Mouse (Mus musculus): ENCODE measurements around the gene Lsm12.

The Lsm12 gene

GRCm38 (mm10) chr11:102184646-102185495 lies at the start of gene Lsm12:
TSS of gene Lsm12 (minus strand) at chr11:102185296.
- DNase-seq, result peak; percentile 91

- DNase-seq, result peak; percentile 98
These were observed 45.1 kb upstream of the Lsm12 start, which contains the start of gene Hdac5 for GRCm38 (mm10) chr11:102230006-102230741. TSS of gene Hdac5 (minus strand) at chr11:102230166.

DNA sequence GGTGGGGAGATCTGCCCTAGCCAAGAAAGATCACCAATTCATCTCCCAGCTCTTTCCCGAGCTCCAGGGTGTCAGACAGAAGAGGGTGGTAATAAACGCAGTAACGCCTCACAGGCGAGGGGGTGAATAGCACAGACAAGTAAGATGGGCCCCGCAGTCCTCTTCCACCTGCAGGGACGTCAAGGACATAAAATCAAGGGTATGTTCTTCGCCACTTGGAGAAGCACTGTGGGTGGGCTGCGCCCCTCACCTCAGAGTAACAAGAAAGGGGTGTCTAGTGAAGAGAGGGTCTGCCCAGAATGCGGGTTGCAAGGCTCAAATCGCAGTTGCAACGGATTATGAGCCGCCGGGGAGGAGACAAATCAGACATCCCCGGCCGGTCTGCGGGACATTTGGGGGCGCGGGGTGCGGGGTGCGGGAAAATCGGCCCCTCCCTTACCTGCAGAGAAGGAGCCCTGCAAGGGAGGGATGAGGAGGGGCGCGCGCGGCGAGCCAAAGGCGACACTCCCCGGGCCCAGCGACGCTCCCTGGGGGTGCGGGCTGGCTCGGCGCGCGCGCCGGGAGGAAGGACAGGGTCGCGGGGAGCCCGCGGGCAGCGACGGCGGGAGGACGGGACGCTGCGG lies 44.3 kb upstream of the Lsm12 start:
- no peak for DNase-seq

- DNase-seq, result no peak
These were observed 43.7 kb upstream of the Lsm12 start for GRCm38 (mm10) chr11:102228646-102229268.

DNA sequence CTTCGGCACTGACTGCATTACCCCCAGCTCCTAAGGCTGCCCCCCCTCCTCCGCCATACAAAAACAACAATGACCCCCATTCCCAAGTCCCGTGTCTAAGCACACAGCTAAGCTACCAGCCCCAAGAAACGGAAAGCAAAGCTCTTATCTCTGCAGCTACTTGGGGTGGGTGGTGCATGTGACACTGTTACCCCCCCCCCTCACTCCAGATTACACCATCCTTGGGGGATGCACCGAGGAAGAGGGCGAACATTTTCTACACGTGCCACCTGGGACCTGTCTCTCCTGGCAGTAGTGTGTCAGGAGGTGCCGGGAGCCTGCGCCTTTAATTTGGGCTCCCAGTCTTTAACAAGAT lies 43.1 kb upstream of the Lsm12 start:
- no peak for DNase-seq

- no peak for DNase-seq
These were observed 42.4 kb upstream of the Lsm12 start for GRCm38 (mm10) chr11:102227270-102228190.

DNA sequence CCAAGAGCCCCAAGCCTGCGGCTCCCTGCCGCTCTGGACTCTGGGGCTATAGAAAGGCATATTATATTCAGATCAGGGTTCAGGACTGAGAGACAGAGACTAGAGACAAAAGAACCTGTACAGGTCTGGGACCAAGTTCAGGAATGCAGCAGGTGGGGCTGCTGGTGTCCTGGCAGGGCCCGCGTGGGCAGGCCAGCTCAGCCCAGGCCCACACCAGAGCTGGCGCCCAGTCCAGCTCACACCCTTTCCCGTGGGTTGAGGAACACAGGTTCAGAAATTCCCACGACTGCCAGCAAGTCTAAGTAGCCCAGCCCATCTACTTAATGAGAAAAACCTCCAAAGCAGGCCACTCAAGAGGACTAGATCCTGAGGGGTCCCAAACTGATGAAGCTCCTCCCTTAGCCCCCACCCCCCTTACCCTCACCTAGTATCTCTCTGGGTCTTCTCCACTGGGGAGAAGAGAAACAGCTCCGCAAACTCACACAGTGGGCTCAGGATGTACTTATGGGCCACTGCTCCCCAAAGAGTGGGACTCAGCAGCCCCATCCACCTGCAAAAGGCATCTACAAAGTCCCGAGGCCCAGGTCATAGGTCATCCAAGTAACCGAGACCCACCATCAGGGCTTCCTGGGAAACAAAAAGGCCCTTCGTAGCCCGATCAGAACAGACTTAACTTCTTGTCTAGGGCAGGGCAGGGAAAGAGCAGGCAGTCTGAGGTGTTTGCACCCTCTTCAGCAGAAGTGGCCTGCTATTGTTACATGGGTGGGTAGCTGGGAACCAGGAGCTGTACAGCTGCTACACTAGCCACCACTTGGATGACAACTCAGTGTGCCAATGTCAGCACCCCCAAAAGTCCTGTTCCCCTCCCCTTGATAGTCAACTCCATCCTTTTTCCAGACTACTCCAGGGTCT lies 41.2 kb upstream of the Lsm12 start:
- no peak for DNase-seq

GRCm38 (mm10) chr11:102225221-102225620 lies 40.1 kb upstream of the Lsm12 start:
- no peak for DNase-seq

- DNase-seq, result no peak
These were observed 39.6 kb upstream of the Lsm12 start for GRCm38 (mm10) chr11:102224686-102225085.

GRCm38 (mm10) chr11:102223166-102223565 lies 38.1 kb upstream of the Lsm12 start:
- no peak for DNase-seq

GRCm38 (mm10) chr11:102221954-102222351 lies 36.9 kb upstream of the Lsm12 start:
- DNase-seq, result peak; percentile 72

- no peak for DNase-seq
These were observed 36.3 kb upstream of the Lsm12 start for GRCm38 (mm10) chr11:102221243-102221953.

- DNase-seq, result no peak
These were observed 35.4 kb upstream of the Lsm12 start for GRCm38 (mm10) chr11:102220451-102220850.

- DNase-seq, result no peak
These were observed 34.9 kb upstream of the Lsm12 start for GRCm38 (mm10) chr11:102219994-102220346.

DNA sequence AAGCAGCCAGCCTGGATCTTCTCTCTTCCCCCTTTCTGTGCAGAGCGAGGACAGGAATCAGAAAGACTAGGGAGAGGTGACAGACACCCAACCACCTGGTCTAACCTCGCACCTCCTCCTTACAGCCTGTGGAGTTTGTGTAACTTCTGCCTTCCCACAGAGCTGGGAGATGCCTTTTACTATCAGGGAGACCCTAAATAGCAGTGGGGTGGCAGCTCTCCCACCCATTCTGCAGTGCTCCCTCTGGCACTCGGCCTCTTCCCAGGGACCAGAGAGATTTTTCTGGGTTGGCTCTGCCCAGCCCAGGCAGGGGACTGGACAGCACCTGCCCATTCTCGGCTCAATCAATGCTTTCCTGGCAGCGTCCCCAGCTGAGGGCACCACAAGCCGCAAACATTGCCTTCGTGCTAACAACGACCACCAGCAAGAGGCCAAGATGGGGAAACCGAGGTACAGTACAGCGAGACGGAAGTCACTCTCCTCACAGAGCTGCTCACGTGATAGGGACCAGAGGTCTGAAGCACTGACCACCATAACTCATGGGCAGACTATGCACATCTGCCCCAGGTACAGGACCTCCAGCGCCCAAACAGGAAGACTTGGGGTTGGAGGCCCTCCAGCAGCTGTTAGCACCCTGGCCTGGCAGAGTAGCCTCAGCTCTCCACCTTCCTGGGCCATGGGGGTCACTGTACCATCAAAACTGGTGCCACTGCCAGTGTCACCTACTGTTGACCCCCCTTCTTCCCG lies 34.3 kb upstream of the Lsm12 start:
- DNase-seq, result peak; percentile 50

DNA sequence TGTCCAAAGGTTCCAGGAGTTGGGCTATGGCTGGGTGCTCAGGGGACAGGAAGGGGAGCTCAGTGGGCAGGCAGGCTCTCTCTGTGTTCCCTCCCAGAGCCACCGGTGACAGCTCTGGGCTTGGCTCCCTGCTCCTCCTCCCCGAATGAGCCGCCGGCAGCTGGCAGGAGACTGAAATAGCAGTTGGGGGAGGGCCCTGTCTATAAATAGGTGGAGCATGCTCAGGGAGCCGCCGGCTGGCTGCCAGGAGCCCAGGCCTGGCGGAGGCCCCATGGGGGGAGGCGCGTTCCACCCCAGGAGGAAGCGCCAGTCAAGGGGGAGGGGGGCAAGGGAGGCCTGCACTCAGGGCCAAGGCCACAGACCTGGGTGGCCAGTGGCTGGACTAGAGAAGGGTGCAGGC lies 33.7 kb upstream of the Lsm12 start:
- DNase-seq, result peak; percentile 99

GRCm38 (mm10) chr11:102217876-102218430 lies 32.9 kb upstream of the Lsm12 start:
- DNase-seq, result no peak

DNA sequence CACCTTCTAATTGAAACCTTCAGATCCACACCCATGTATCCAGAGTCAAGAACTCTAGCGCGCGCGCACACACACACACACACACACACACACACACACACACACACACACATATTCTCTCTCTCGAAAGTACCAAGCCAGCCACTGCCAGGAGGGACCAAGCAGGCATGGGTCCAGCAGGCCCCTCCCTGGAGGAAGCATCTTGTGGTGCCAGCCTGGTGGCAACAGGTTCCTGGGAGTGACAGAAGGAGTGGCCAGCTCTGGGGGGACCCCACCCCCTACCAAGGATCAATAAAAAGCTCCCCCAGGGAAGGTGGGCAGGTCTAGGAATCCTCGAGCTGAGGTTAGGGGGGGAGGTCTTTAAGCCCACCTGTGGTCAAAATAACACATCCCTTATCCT lies 32.3 kb upstream of the Lsm12 start:
- no peak for DNase-seq

GRCm38 (mm10) chr11:102216886-102217240 lies 31.8 kb upstream of the Lsm12 start:
- DNase-seq, result no peak
